Mouse (Mus musculus) Patski (cell line): ENCODE data around the gene Tnk1. TPM values are rescaled to one million over a fixed set of nuclear protein-coding genes. Genes with fewer than 3 reads are reported as not detected.

Experiments
- ATAC-seq: fragments of 100-300 bp; one replicate; pipeline ENCODE4 v1.8.0; 2021
- CTCF ChIA-PET: fragments of 350-600 bp; sonication (Branson Sonifier 250); formaldehyde crosslinking; loops from one replicate; lab custom pipeline; 2022; ENCODE audit warnings: inconsistent platforms; lab: Charles Lee
- POLR2A ChIA-PET: fragments of 350-600 bp; sonication (Branson Sonifier 250); formaldehyde crosslinking; loops from one replicate; lab custom pipeline; 2022; ENCODE audit warnings: antibody characterized with exemption, inconsistent platforms; lab: Charles Lee
- DNase-seq: peaks from one replicate; pipeline ENCODE4 v3.0.0-alpha.2; 2011; ENCODE audit warnings: low read depth, low spot score
- H3K27me3 ChIP-seq: fragments of 371-371 bp; one replicate; pipeline ENCODE4 v1.5.1; 2021
- CTCF ChIP-seq: fragments of 100-300 bp; IDR thresholded peaks from one replicate; pipeline ENCODE4 v1.5.1; 2021
- in situ Hi-C: fragments of 300-500 bp; cut with MboI; formaldehyde crosslinking; loops from 3 replicates; pipeline ENCODE4 v1.11.1; 2018; ENCODE audit warnings: low pct_unique_long_range_greater_than_20kb, mixed read lengths
- polyA plus RNA-seq: library from polyadenylated mRNA; unstranded; gene quantifications from one replicate; pipeline ENCODE4 v1.2.3, GENCODE M21; 2021

The Tnk1 gene
- polyA plus RNA-seq, 1 experiment from 2014 or later = not detected

- no peak for TF ChIP-seq CTCF
- ChIA-PET CTCF (no interaction called here), POLR2A (interaction anchor here (1.1 kb wide), 1 partner anchor 10 kb away, joined by 5 read pairs; the partner anchor contains the start of genes Nlgn2 and Tmem256)
- no peaks in the 10 kb centered on the region for H3K27me3 ChIP-seq
- in situ Hi-C loops = no loop called here
- DNase-seq (no peak), ATAC-seq (no peak)
Observed at GRCm38 (mm10) chr11:69846738-69847688, 11.5 kb downstream of the Tnk1 start.

GRCm38 (mm10) chr11:69846198-69846680, 12.3 kb downstream of the Tnk1 start, which contains the start of gene Plscr3:
Gene Plscr3 (plus strand): TSS chr11:69846376.
- DNase-seq (peak; percentile 46), ATAC-seq (peak; percentile 85)
- POLR2A ChIA-PET = interaction anchor here (1.1 kb wide), 1 partner anchor 9 kb away, joined by 5 read pairs; the partner anchor contains the start of genes Nlgn2 and Tmem256
- in situ Hi-C loops = no loop called here
- TF ChIP-seq CTCF = no peak
- CTCF ChIA-PET = no interaction called here
- no peaks in the 10 kb centered on the region for H3K27me3 ChIP-seq

GRCm38 (mm10) chr11:69838714-69839104, 19.8 kb downstream of the Tnk1 start:
- in situ Hi-C loops = no loop called here
- POLR2A ChIA-PET = interaction anchor here (0.7 to 1.1 kb wide), 2 partner anchors 16 to 60 kb away, joined by 3 to 4 read pairs; no protein-coding TSS in a partner anchor
- no peak for TF ChIP-seq CTCF
- peak; percentile 15 for DNase-seq
- CTCF ChIA-PET = no interaction called here
- H3K27me3 ChIP-seq = no peaks in the 10 kb centered on the region
- no peak for ATAC-seq

GRCm38 (mm10) chr11:69837952-69838713, 20.4 kb downstream of the Tnk1 start, which contains the start of gene Tmem256:
Gene Tmem256 (plus strand): TSS chr11:69838514.
- in situ Hi-C loops = no loop called here
- ChIA-PET POLR2A (interaction anchor here (0.6 to 1.8 kb wide), 4 partner anchors 9 to 119 kb away, joined by 3 to 5 read pairs (median 4); no protein-coding TSS in a partner anchor), CTCF (no interaction called here)
- ATAC-seq (peak; percentile 83), DNase-seq (peak; percentile 96)
- TF ChIP-seq CTCF = no peak
- H3K27me3 ChIP-seq = no peaks in the 10 kb centered on the region

GRCm38 (mm10) chr11:69837604-69837951, 21.0 kb downstream of the Tnk1 start, which contains the start of gene Nlgn2:
Gene Nlgn2 (minus strand): TSS chr11:69837784.
- in situ Hi-C loops = no loop called here
- no peaks in the 10 kb centered on the region for H3K27me3 ChIP-seq
- ChIA-PET CTCF (interaction anchor here (1.4 kb wide), 1 partner anchor 31 kb away, joined by 3 read pairs; no protein-coding TSS in a partner anchor), POLR2A (interaction anchor here (1.1 to 1.8 kb wide), 2 partner anchors 9 to 59 kb away, joined by 4 to 5 read pairs; no protein-coding TSS in a partner anchor)
- ATAC-seq (peak; percentile 47), DNase-seq (no peak)
- no peak for TF ChIP-seq CTCF

- no peak for DNase-seq
- TF ChIP-seq CTCF = no peak
- CTCF ChIA-PET = interaction anchor here (1.4 kb wide), 1 partner anchor 30 kb away, joined by 3 read pairs; no protein-coding TSS in a partner anchor
- in situ Hi-C loops = no loop called here
- ATAC-seq = no peak
- POLR2A ChIA-PET = interaction anchor here (1.2 to 1.8 kb wide), 2 partner anchors 10 to 12 kb away, joined by 3 to 5 read pairs; no protein-coding TSS in a partner anchor
- no peaks in the 10 kb centered on the region for H3K27me3 ChIP-seq
Observed at GRCm38 (mm10) chr11:69836703-69837576, 21.6 kb downstream of the Tnk1 start.

- ChIA-PET CTCF (interaction anchor here (1.4 kb wide), 1 partner anchor 29 kb away, joined by 3 read pairs; no protein-coding TSS in a partner anchor), POLR2A (interaction anchor here (1.1 to 1.2 kb wide), 2 partner anchors 11 to 119 kb away, joined by 3 read pairs; no protein-coding TSS in a partner anchor)
- in situ Hi-C loops = no loop called here
- no peak for ATAC-seq
- no peaks in the 10 kb centered on the region for H3K27me3 ChIP-seq
- DNase-seq = no peak
- TF ChIP-seq CTCF = no peak
Observed at GRCm38 (mm10) chr11:69835966-69836335, 22.6 kb downstream of the Tnk1 start.

- CTCF ChIA-PET = no interaction called here
- POLR2A ChIA-PET = interaction anchor here (1.1 to 1.2 kb wide), 2 partner anchors 10 to 118 kb away, joined by 3 read pairs; no protein-coding TSS in a partner anchor
- ATAC-seq (no peak), DNase-seq (no peak)
- in situ Hi-C loops = no loop called here
- TF ChIP-seq CTCF = no peak
- no peaks in the 10 kb centered on the region for H3K27me3 ChIP-seq
Observed at GRCm38 (mm10) chr11:69835326-69835965, 23.1 kb downstream of the Tnk1 start.
